Mouse (Mus musculus): ENCODE measurements around the gene Dcpp2. TPM values are rescaled to one million over a fixed set of nuclear protein-coding genes. Genes with fewer than 3 reads are reported as not detected.

Dcpp2 gene
- total RNA-seq, 4 experiments from 2014 or later: not detected

- peak; percentile 32 to 60 for DNase-seq (ENCODE audit: low spot score in 2 of 2)
These were observed 44.4 kb downstream of the Dcpp2 start for GRCm38 (mm10) chr17:23925090-23925493.

- DNase-seq (ENCODE audit: low spot score in 2 of 2): no peak
These were observed 50.5 kb downstream of the Dcpp2 start for GRCm38 (mm10) chr17:23931157-23931556.

GRCm38 (mm10) chr17:23941372-23941771 lies 60.7 kb downstream of the Dcpp2 start, which contains the start of gene Sbp:
Gene Sbp (plus strand): TSS chr17:23941672.
- no peak for DNase-seq (ENCODE audit: low spot score in 2 of 2)

GRCm38 (mm10) chr17:23947486-23947885 lies 66.8 kb downstream of the Dcpp2 start:
- DNase-seq (ENCODE audit: low spot score in 2 of 2): peak in 1 of 2 experiments; percentile 14

GRCm38 (mm10) chr17:23949068-23949467 lies 68.4 kb downstream of the Dcpp2 start:
- DNase-seq (ENCODE audit: low spot score in 2 of 2): no peak

Other genes with a start within 250 kb of the Dcpp2 start
- gene Mmp25, start 235.6 kb upstream of the Dcpp2 start, total RNA-seq (2022): under 1 TPM in 3 of 4 experiments, not detected in 1; 0.16 to 0.20 (median 0.19) TPM
- gene Bicdl2, start 220.4 kb upstream of the Dcpp2 start, total RNA-seq (2022): not detected
- gene Hcfc1r1, start 207.3 kb upstream of the Dcpp2 start, total RNA-seq (2022): 100 to 1,000 TPM; 128 to 137 (median 134) TPM
- gene Thoc6, start 207.0 kb upstream of the Dcpp2 start, total RNA-seq (2022): 1 to 10 TPM; 5.9 to 8.2 (median 6.9) TPM
- gene Tnfrsf12a, start 203.4 kb upstream of the Dcpp2 start, total RNA-seq (2022): 1 to 10 TPM; 4.9 to 9.2 (median 7.0) TPM
- under 1 TPM in 1 of 4 experiments, not detected in 3; 0.34 TPM for gene Cldn6, start 201.6 kb upstream of the Dcpp2 start, total RNA-seq (2022)
- under 1 TPM in 2 of 4 experiments, not detected in 2; 0.23 to 0.63 TPM for gene Cldn9, start 196.9 kb upstream of the Dcpp2 start, total RNA-seq (2022)
- under 1 TPM in 3 of 4 experiments, not detected in 1; 0.11 to 0.57 (median 0.19) TPM for gene 1520401A03Rik, start 158.1 kb upstream of the Dcpp2 start, total RNA-seq (2022)
- 1 to 10 TPM; 4.6 to 6.4 (median 5.5) TPM for gene Pkmyt1, start 154.5 kb upstream of the Dcpp2 start, total RNA-seq (2022)
- gene Paqr4, start 140.0 kb upstream of the Dcpp2 start, total RNA-seq (2022): 10 to 100 TPM; 60.6 to 69.2 (median 62.3) TPM
- 1 to 10 TPM in 2 of 4 experiments, under 1 TPM in 2; 0.78 to 1.4 (median 1.0) TPM for gene Kremen2, start 135.0 kb upstream of the Dcpp2 start, total RNA-seq (2022)
- gene Flywch1, start 109.3 kb upstream of the Dcpp2 start, total RNA-seq (2022): 100 to 1,000 TPM; 423 to 484 (median 468) TPM
- gene Flywch2, start 94.8 kb upstream of the Dcpp2 start, total RNA-seq (2022): 10 to 100 TPM; 12.2 to 21.3 (median 17.7) TPM
- gene Srrm2, start 90.3 kb upstream of the Dcpp2 start, total RNA-seq (2022): 100 to 1,000 TPM; 535 to 585 (median 566) TPM
- 100 to 1,000 TPM; 314 to 398 (median 353) TPM for gene Elob, start 51.7 kb upstream of the Dcpp2 start, total RNA-seq (2022)
- under 1 TPM in 1 of 4 experiments, not detected in 3; 0.30 TPM for gene Prss33, start 44.8 kb upstream of the Dcpp2 start, total RNA-seq (2022)
- under 1 TPM in 3 of 4 experiments, not detected in 1; 0.39 to 0.87 (median 0.66) TPM for gene Prss32, start 37.0 kb upstream of the Dcpp2 start, total RNA-seq (2022)
- gene Prss41, start 36.7 kb upstream of the Dcpp2 start, total RNA-seq (2022): 1 to 10 TPM; 1.1 to 3.2 (median 2.0) TPM
- gene Prss21, start 12.8 kb upstream of the Dcpp2 start, total RNA-seq (2022): not detected
- gene Dcpp1, start within 50 bp of the Dcpp2 start, total RNA-seq (2022): not detected
- gene Dcpp3, start 36.6 kb downstream of the Dcpp2 start, total RNA-seq (2022): not detected
- not detected for gene Sbp, start 60.8 kb downstream of the Dcpp2 start, total RNA-seq (2022)
- not detected for gene Sbpl, start 74.4 kb downstream of the Dcpp2 start, total RNA-seq (2022)
- under 1 TPM; 0.25 to 0.96 (median 0.68) TPM for gene Prss30, start 99.7 kb downstream of the Dcpp2 start, total RNA-seq (2022)
- 1 to 10 TPM in 3 of 4 experiments, under 1 TPM in 1; 0.94 to 1.7 (median 1.1) TPM for gene Prss22, start 117.2 kb downstream of the Dcpp2 start, total RNA-seq (2022)
- not detected for gene Prss27, start 157.3 kb downstream of the Dcpp2 start, total RNA-seq (2022)
- gene Kctd5, start 192.6 kb downstream of the Dcpp2 start, total RNA-seq (2022): 10 to 100 TPM; 20.9 to 23.2 (median 21.9) TPM

Data from left cerebral cortex, adult 8-10 months (tissue).